Mouse (Mus musculus) stomach, postnatal 0 days (tissue): ENCODE results near the gene Tpst1. TPM values are rescaled to one million over a fixed set of nuclear protein-coding genes. Genes with fewer than 3 reads are reported as not detected.
A peak's percentile ranks its signal among the peaks of the same experiment; 100 is the strongest.

ENCODE experiments used
- ATAC-seq: fragments of 200-750 bp; cut with Nextera tagmentation; 2 replicates; pipeline ENCODE4 v1.8.0; 2017; ENCODE audit not compliant: low FRiP score, low TSS enrichment
- DNase-seq: peaks from one replicate; pipeline ENCODE4 v3.0.0-alpha.2; 2016; ENCODE audit warnings: low spot score
- H3K27ac ChIP-seq: fragments of 300-500 bp; sonication (generic); replicated peaks from 2 replicates; pipeline ENCODE4 v1.5.1; 2014; ENCODE audit warnings: mild to moderate bottlenecking, control low read depth
- H3K27me3 ChIP-seq: fragments of 300-500 bp; sonication (generic); 2 replicates; pipeline ENCODE4 v1.6.1; 2014; ENCODE audit warnings: low read length; ENCODE audit not compliant: control insufficient read depth, insufficient read depth
- H3K36me3 ChIP-seq: fragments of 300-500 bp; sonication (generic); 2 replicates; pipeline ENCODE4 v1.6.1; 2014; ENCODE audit warnings: low read length, mixed read lengths; ENCODE audit not compliant: control insufficient read depth, insufficient read depth
- H3K4me1 ChIP-seq: fragments of 300-500 bp; sonication (generic); replicated peaks from 2 replicates; pipeline ENCODE4 v1.6.1; 2014; ENCODE audit warnings: antibody characterized with exemption; ENCODE audit not compliant: control insufficient read depth, insufficient read depth
- H3K4me2 ChIP-seq: fragments of 300-500 bp; sonication (generic); replicated peaks from 2 replicates; pipeline ENCODE4 v1.6.1; 2014; ENCODE audit warnings: low read depth, mild to moderate bottlenecking, control low read depth, moderate library complexity
- H3K4me3 ChIP-seq: fragments of 300-500 bp; sonication (generic); 2 replicates; pipeline ENCODE4 v1.5.1; 2014; ENCODE audit warnings: low read depth, low read length, control low read depth
- H3K9ac ChIP-seq: fragments of 300-500 bp; sonication (generic); 2 replicates; pipeline ENCODE4 v1.6.1; 2014; ENCODE audit warnings: mild to moderate bottlenecking, low read length, control low read depth, mixed read lengths
- H3K9me3 ChIP-seq: fragments of 300-500 bp; sonication (generic); 2 replicates; pipeline ENCODE4 v1.6.1; 2016; ENCODE audit warnings: low read length; ENCODE audit not compliant: control insufficient read depth
- CTCF ChIP-seq: IDR thresholded peaks from 2 replicates; pipeline ENCODE4 v1.5.1; 2016; ENCODE audit warnings: antibody characterized with exemption, low read depth, mild to moderate bottlenecking, moderate library complexity
- EP300 ChIP-seq: optimal IDR thresholded peaks from 2 replicates; pipeline ENCODE3; 2016; ENCODE audit warnings: antibody characterized with exemption
- WGBS: fragments of 180-500 bp; shearing (Covaris S2); extraction: QIAGEN DNeasy Blood & Tissue Kit; methylation state at CpG from one replicate; pipeline ENCODE4 v1.1.7; 2014; 5-methylcytosine and 5-hydroxymethylcytosine counted together
- polyA plus RNA-seq: library from polyadenylated mRNA; unstranded; fragments of >200 nt; fragmentation: Nextera tagmentation; extraction: Ambion mirVana; gene quantifications from 2 replicates; pipeline ENCODE4 v1.2.1, GENCODE M21; 2015

Gene Tpst1
- polyA plus RNA-seq, 1 experiment from 2014 or later = 44.5 TPM

DNA sequence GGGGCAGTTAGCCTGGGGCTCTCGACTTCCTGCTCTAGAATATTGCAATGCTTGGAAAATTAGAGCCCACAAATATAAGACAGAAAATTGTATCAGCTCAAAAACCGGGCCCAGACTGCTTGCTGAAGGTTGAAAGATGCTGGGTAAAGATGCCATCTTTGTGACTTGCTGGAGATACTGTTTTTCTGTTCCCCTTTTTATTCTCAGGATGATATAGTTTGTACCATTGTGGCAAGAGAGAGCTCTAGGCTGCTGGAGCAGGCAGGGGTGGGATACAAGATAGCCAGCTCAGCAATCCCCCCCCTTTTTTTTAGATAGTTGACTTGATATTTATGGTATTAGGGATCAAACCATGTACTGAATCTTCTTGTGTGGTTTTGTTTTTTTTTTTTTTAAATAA lies 81.2 kb downstream of the Tpst1 start:
- DNase-seq = no peak
- Histone ChIP-seq H3K4me1 (no peaks in the 10 kb centered on the region), H3K27me3 (no peaks in the 10 kb centered on the region), H3K36me3 (peaks cover 2% of the 10 kb centered on the region; the same call in 1 of the 2 replicates), H3K4me2 (no peak overlapping the region), H3K9ac (no peak overlapping the region), H3K4me3 (no peak overlapping the region), H3K27ac (no peak overlapping the region), H3K9me3 (no peaks in the 10 kb centered on the region)
- 81% methylated on average over 2 of the region's 2 CpGs for WGBS
- no peak for ATAC-seq
- no peak for TF ChIP-seq EP300
- TF ChIP-seq CTCF = no peak

DNA sequence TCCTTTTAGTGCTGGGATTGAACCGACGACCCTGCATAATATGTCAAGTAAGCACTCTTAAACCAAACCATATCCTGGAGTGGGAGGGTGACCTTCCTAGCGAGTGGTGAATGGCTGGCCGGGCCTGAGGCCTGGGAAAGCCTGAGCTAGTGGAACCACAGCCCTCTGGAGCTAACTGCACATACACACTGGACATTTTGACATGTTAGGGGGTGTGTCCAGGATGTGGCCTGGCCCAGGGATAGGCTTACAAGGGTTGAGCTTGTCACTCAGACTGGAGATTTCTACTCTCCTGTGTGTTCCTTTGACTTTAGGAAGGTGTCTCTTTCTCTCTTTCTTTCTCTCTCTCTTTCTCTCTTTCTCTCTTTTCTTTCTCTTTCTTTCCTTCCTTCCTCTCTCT lies 85.4 kb downstream of the Tpst1 start:
- no peak for ATAC-seq
- no peak overlapping the region for H3K4me3 ChIP-seq
- H3K36me3 ChIP-seq = no peaks in the 10 kb centered on the region
- WGBS = 69% methylated on average over 4 of the region's 4 CpGs
- no peak for DNase-seq
- no peak overlapping the region for H3K9ac ChIP-seq
- no peaks in the 10 kb centered on the region for H3K9me3 ChIP-seq
- no peaks in the 10 kb centered on the region for H3K4me1 ChIP-seq
- H3K4me2 ChIP-seq = no peak overlapping the region
- H3K27me3 ChIP-seq = no peaks in the 10 kb centered on the region
- TF ChIP-seq EP300 (no peak), CTCF (no peak)
- no peak overlapping the region for H3K27ac ChIP-seq

DNA sequence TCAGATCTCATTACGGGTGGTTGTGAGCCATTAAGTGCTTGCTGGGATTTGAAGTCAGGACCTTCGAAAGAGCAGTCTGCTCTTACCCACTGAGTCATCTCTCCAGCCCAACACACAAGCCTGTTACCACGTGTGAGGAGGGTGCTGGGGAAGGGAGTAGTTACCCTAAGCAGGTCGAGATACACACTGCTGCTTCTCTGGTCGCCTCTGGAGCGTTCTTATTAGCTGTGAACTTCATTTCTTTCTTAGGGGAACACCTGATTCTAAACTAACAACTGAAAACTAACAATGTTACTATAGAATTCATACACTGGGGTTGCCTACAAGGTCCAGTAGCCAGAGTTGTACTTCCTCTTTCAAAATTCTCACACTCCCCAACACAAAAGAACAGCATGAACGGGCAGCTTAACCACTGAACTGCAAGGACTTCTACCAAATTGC lies 86.7 kb downstream of the Tpst1 start:
- WGBS = 61% methylated on average over 7 of the region's 7 CpGs
- Histone ChIP-seq H3K9me3 (no peaks in the 10 kb centered on the region), H3K9ac (no peak overlapping the region), H3K27me3 (no peaks in the 10 kb centered on the region), H3K27ac (no peak overlapping the region), H3K36me3 (no peaks in the 10 kb centered on the region), H3K4me3 (no peak overlapping the region), H3K4me1 (no peaks in the 10 kb centered on the region), H3K4me2 (no peak overlapping the region)
- no peak for TF ChIP-seq CTCF
- no peak for TF ChIP-seq EP300
- ATAC-seq = no peak
- DNase-seq = no peak

DNA sequence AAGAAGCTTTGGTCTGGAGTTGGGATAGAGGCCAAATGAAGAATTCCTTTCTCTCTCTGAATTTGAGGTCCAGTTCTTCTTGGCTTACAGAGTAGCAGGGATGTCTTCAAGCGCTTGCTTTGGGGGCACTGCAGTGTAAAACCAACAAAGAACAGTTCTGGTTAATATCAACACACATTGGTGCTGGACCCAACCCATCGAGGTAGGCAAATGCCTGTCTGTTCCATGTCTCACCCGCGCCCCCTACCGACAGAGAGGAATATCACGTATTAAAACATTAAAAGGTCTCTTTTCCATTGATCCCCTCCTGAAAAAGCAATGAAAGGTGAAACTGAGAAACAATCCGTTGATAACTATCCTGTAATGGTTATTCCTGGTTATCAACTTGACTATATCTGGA lies 90.5 kb downstream of the Tpst1 start:
- 5% methylated on average over 7 of the region's 7 CpGs for WGBS
- no peak overlapping the region for H3K27ac ChIP-seq
- ATAC-seq = peak; percentile 54; the same call in 1 of the 2 replicates
- no peaks in the 10 kb centered on the region for H3K4me1 ChIP-seq
- H3K4me2 ChIP-seq = no peak overlapping the region
- no peak overlapping the region for H3K4me3 ChIP-seq
- DNase-seq = peak; percentile 79
- H3K27me3 ChIP-seq = no peaks in the 10 kb centered on the region
- H3K9me3 ChIP-seq = no peaks in the 10 kb centered on the region
- H3K36me3 ChIP-seq = no peaks in the 10 kb centered on the region
- TF ChIP-seq CTCF = peak; percentile 93
- TF ChIP-seq EP300 = no peak
- no peak overlapping the region for H3K9ac ChIP-seq

DNA sequence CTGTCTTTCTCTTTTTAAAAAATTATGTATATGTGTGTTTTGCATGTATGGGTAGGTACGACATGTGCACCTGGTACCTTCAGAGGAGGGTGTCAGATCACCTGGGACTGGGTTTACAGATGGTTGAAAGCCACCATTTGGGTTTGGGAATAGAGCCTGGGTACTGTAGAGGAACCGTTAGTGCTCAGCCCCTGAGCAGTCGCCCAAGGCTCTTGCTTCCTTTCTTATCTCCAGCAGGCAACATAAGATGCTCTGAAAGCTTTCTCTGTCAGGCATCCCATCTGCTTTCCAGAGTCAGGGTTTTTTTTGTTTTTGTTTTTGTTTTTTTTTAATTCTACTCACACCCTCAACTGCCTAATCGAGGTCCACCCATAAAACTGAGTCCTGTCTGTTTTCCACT lies 92.1 kb downstream of the Tpst1 start:
- no peak for ATAC-seq
- 78% methylated on average over 4 of the region's 4 CpGs for WGBS
- TF ChIP-seq EP300 = no peak
- no peak for TF ChIP-seq CTCF
- H3K4me1 ChIP-seq = no peaks in the 10 kb centered on the region
- H3K9ac ChIP-seq = no peak overlapping the region
- H3K9me3 ChIP-seq = no peaks in the 10 kb centered on the region
- no peak overlapping the region for H3K27ac ChIP-seq
- H3K27me3 ChIP-seq = no peaks in the 10 kb centered on the region
- no peak for DNase-seq
- H3K4me2 ChIP-seq = no peak overlapping the region
- H3K36me3 ChIP-seq = no peaks in the 10 kb centered on the region
- no peak overlapping the region for H3K4me3 ChIP-seq

DNA sequence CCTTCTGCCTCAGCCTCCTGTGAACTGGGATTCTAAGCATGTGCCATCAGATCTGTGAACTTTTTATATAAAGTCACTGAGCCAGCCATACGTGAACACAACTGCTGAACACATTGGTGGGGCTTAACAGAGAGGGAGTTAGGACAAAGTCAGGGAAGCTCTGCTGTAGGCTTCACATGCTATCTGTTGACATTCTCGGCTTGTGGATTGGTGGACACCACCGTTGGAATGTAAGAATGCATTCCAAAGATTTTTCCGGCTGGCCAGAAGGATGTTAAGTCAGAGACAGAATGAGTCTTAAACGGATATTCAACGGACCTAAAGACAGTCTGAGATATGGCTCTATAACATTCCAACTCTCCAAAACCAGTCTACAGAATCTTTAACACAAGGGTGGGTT lies 96.0 kb downstream of the Tpst1 start:
- no peak overlapping the region for H3K4me2 ChIP-seq
- H3K27ac ChIP-seq = no peak overlapping the region
- H3K9me3 ChIP-seq = no peaks in the 10 kb centered on the region
- H3K9ac ChIP-seq = no peak overlapping the region
- no peak overlapping the region for H3K4me3 ChIP-seq
- H3K36me3 ChIP-seq = no peaks in the 10 kb centered on the region
- TF ChIP-seq EP300 = no peak
- TF ChIP-seq CTCF = no peak
- ATAC-seq (no peak), DNase-seq (no peak)
- WGBS = 23% methylated on average over 6 of the region's 6 CpGs
- peaks cover 6% of the 10 kb centered on the region for H3K4me1 ChIP-seq
- H3K27me3 ChIP-seq = no peaks in the 10 kb centered on the region
